Mouse (Mus musculus) urinary bladder, postnatal 10 days (tissue): ENCODE data around the gene Ankrd63.
"Not testable (repeated sequence)": the region's sequence is repeated elsewhere in the genome, so short reads cannot be mapped to it uniquely, and the experiment has no call there.

ENCODE experiments used
- DNase-seq: peaks from one replicate; pipeline ENCODE4 v3.0.0; 2022; ENCODE audit warnings: low spot score

The Ankrd63 gene

DNA sequence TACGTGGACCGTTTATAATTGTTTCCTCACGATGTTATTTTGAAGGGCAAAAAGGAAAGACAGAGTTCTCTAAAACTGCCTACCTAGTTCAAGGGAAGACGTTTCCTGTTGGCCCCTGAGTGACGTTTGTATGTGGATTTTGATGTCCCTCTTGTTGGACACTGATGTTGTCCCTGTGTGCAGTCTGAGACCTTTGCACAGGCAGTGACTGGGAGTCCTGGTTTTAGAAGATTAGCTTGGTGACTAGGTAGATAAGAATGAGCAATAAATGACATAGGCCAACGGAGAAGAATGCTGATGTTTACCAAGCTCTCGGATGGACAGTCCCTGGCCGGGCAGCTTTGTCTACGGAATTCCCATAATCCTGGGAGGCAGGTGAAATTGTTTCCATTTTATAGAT, 41.9 kb downstream of the Ankrd63 start:
- DNase-seq, result no peak

DNA sequence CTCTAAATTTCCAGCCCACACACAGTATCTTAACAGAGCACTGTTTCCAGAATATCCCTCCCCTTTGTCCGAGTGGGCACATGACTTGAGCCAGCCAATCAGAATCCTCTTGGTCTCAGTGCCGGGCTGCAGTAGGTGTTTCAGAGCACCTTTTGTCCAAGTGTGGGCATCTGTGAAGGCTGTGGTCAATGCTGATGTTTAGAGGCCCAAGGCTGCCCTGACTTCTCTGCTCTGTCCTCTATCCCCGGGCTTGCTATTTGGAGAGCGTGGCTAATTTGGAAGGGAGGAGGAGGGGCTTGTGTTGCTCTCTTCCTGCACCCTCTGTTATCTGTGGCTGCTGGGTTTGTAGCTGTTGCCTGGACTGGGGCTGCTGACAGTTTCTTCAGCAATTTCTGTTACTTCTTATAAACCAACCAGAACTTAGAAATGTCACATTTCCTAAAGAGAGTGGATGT, 43.7 kb downstream of the Ankrd63 start:
- no peak for DNase-seq

DNA sequence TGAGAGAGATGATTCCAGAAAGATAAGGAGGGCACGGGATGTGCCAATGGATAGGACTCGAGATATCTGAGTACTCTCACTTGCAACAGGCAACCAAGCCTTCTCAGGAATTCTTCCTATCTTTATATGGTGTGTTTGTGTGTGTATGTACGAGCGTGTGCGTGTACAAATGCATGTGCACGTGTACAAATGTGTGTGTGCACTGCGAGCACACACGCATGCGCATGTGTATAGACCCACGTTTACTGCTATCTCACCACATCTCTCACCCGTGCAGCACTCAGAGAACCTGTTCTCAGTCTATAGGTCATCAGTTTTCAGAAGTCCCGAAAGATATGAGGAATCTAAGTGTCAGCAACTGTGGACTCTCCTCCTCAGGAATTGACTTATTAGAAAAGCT, 44.3 kb downstream of the Ankrd63 start:
- no peak for DNase-seq

DNA sequence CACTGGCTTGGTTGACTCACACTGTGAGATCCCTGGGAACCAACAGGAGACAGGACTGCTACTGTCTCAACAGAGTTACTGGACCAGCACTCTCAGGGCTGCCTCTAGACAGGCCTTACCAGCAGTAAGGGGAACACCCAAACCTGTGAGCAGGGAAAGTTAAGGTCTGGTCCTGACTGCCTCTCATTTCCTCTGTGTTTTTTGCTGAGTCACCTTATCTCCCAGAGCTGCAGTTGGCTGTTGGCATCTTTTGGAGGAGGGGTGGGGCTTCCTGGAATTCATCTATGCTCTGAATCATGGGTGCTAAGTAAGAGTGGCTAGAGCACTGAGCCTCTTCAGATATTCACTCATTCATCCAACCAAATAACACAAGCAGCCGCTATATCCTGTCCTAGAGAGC, 44.7 kb downstream of the Ankrd63 start:
- DNase-seq, result no peak

- DNase-seq, result peak; percentile 21
These were observed 45.3 kb downstream of the Ankrd63 start for GRCm38 (mm10) chr2:118658457-118658856.

DNA sequence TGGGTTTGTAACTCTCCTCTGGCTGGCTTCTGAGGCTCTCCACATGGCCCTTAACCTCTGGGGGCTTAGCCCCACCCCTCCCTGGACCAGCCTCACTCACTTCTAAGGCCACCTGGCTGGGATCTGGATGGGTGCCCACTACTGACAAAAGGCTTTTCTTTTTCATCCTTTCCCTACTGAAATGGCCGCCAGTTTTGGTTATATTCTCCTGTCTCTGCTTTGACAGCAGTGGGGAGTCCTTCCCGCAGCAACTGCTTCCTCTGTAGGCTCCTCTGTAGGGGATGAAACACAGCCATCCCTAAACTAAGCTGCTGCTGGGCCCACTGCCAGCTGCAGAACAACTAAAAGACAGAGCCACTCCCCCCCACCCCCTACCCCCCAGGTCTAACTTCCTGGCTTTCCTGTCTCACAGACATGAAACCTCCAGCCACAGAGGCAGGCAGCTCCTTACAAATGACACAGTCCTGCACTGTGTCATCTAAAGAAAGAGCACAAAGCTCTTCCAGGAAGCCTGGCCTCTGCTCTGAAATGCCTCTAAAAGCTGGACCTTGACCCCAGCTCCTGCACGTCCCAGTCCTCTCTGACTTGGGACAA, 47.0 kb downstream of the Ankrd63 start:
- DNase-seq, result no peak

DNA sequence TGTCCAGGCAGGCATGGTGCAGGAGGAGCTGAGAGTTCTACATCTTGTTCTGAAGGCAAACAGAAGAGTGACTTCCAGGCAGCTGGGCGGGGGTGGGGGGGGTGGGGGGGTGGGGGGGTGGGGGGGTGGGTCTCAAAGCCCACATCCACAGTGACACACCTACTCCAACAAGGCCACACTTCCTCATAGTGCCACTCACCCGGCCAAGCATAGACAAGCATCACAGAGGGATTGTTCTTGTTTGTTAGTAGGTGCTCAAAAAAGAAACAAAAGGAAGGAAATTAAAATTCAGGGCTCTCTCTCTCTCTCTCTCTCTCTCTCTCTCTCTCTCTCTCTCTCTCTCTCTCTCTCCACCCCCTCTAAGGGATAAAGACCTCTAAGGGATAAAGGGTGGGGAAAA, 53.1 kb downstream of the Ankrd63 start:
- not testable (repeated sequence) for DNase-seq
